Mouse (Mus musculus) myocyte (in vitro differentiated cells): ENCODE measurements at regions not wholly inside any gene's neighbourhood (a gene's known extent, or its start where the extent isn't known, plus 50 kb on each side); places are given as distances from the start of the nearest gene placed in this dataset.

ENCODE experiments used
- CEBPB ChIP-seq: IDR thresholded peaks from 2 replicates; pipeline ENCODE4 v1.6.1; 2011; ENCODE audit warnings: mild to moderate bottlenecking, moderate library complexity; ENCODE audit not compliant: poor library complexity, insufficient read depth, severe bottlenecking
- E2F4 ChIP-seq: IDR thresholded peaks from one replicate; pipeline ENCODE4 v1.6.1; 2011; ENCODE audit warnings: mild to moderate bottlenecking, control low read depth, moderate library complexity; ENCODE audit not compliant: insufficient read depth
- MYOG ChIP-seq, 3 experiments: IDR thresholded peaks; one replicate each; pipeline ENCODE4 v1.6.1; 2011; ENCODE audit warnings: control low read depth in 2 of 3, low read depth in 2 of 3, mild to moderate bottlenecking in 2 of 3; ENCODE audit not compliant: insufficient read length in 2 of 3, control insufficient read depth in 1 of 3, insufficient read depth in 1 of 3
- POLR2A ChIP-seq: IDR thresholded peaks from one replicate; pipeline ENCODE4 v1.6.1; 2011; ENCODE audit warnings: low read depth, mild to moderate bottlenecking, control low read depth, moderate library complexity; ENCODE audit not compliant: insufficient read length
- TCF12 ChIP-seq: IDR thresholded peaks from one replicate; pipeline ENCODE4 v1.6.1; 2011; ENCODE audit warnings: mild to moderate bottlenecking, control low read depth; ENCODE audit not compliant: poor library complexity, insufficient read depth, severe bottlenecking
- USF1 ChIP-seq: IDR thresholded peaks from one replicate; pipeline ENCODE4 v1.6.1; 2011; ENCODE audit warnings: low read depth, mild to moderate bottlenecking, control low read depth, moderate library complexity

- TF ChIP-seq E2F4 (no peak), POLR2A (no peak), TCF12 (no peak), CEBPB (no peak), USF1 (no peak), MYOG (IDR thresholded peaks at IDR 0.05; ENCODE audit: control insufficient read depth in 1 of 3, insufficient read depth in 1 of 3, insufficient read length in 2 of 3, low read depth in 2 of 3) (no peak)
These were observed 79.9 kb upstream of the Magea4 start for GRCm38 (mm10) chrX:72141897-72142296.
